Mouse (Mus musculus) kidney, embryonic 16.5 days (tissue): ENCODE results near the gene Arid3c. TPM values are rescaled to one million over a fixed set of nuclear protein-coding genes. Genes with fewer than 3 reads are reported as not detected.

Experiments used
- polyA plus RNA-seq: library from polyadenylated mRNA; unstranded; fragments of >200 nt; fragmentation: Nextera tagmentation; extraction: Ambion mirVana; gene quantifications from 2 replicates; pipeline ENCODE4 v1.2.1, GENCODE M21; 2015

Arid3c gene
- polyA plus RNA-seq, 1 experiment from 2014 or later: not detected

Other genes starting within 250 kb of the Arid3c start
- 9.3 and 9.5 TPM in 2 replicates for gene AI464131, start 228.1 kb downstream of the Arid3c start, polyA plus RNA-seq
- 0.37 and 0.57 TPM in 2 replicates for gene 1110017D15Rik, start 213.8 kb downstream of the Arid3c start, polyA plus RNA-seq
- 1.9 and 2.2 TPM in 2 replicates for gene Fam219a, start 161.6 kb downstream of the Arid3c start, polyA plus RNA-seq
- 1.2 and 1.7 TPM in 2 replicates for gene Dnaic1, start 161.4 kb downstream of the Arid3c start, polyA plus RNA-seq
- 18.9 and 23.5 TPM in 2 replicates for gene Enho, start 90.8 kb downstream of the Arid3c start, polyA plus RNA-seq
- 18.8 and 22.8 TPM in 2 replicates for gene Cntfr, start 34.1 kb downstream of the Arid3c start, polyA plus RNA-seq
- gene Il11ra1, start 31.2 kb downstream of the Arid3c start, polyA plus RNA-seq: 168 and 184 TPM in 2 replicates
- gene Rpp25l, start 17.6 kb downstream of the Arid3c start, polyA plus RNA-seq: 76.0 and 84.9 TPM in 2 replicates
- 137 and 149 TPM in 2 replicates for gene Dctn3, start 8.0 kb downstream of the Arid3c start, polyA plus RNA-seq
- gene Galt, start 24.1 kb upstream of the Arid3c start, polyA plus RNA-seq: 61.9 and 65.5 TPM in 2 replicates
- gene Sigmar1, start 25.0 kb upstream of the Arid3c start, polyA plus RNA-seq: 98.2 and 100 TPM in 2 replicates
- 36.3 and 38.5 TPM in 2 replicates for gene Ccl27a, start 43.1 kb upstream of the Arid3c start, polyA plus RNA-seq
- 33.3 and 35.4 TPM in 2 replicates for gene Gm21541, start 172.5 kb upstream of the Arid3c start, polyA plus RNA-seq
- gene Gm20878, start 210.4 kb upstream of the Arid3c start, polyA plus RNA-seq: 2.0 and 2.2 TPM in 2 replicates
- gene Fam205a4, start 234.9 kb upstream of the Arid3c start, polyA plus RNA-seq: 0.30 and 0.34 TPM in 2 replicates